Mouse (Mus musculus) olfactory bulb, adult 2 months (tissue): Measurements from ENCODE around the gene Synpr.

Source experiments
- CTCF ChIP-seq: fragments of 200-500 bp; IDR thresholded peaks from 2 replicates; pipeline ENCODE4 v1.5.1; 2012; ENCODE audit warnings: low read depth, mild to moderate bottlenecking, low read length, moderate library complexity; ENCODE audit not compliant: insufficient read depth
- POLR2A ChIP-seq: fragments of 200-500 bp; IDR thresholded peaks from 2 replicates; pipeline ENCODE4 v1.6.1; 2012; ENCODE audit warnings: mild to moderate bottlenecking, low read depth, low read length, moderate library complexity; ENCODE audit not compliant: insufficient read depth

DNA sequence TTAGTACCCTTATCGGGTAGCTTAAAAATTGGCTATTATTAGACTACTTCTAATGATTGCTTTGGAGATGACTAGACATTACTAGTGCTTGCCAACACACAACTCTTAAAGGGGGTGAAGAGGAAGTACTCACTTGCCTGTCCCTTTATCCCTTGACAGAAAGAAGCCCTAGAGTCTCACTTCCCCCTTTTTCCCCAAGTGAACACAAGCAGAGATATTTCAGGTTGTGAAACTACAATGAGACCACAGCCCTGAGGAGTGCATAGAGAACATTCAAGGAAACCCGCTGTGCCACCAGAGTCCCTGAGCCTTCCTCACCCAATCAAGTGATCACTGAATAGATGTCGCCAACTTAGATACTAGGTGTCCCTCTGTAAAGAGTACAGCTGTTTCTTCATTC is 77.1 kb downstream of the Synpr start:
- TF ChIP-seq CTCF (no peak), POLR2A (no peak)
